Mouse (Mus musculus): ENCODE measurements around the gene Vat1l.
A peak's percentile ranks its signal among the peaks of the same experiment; 100 is the strongest.

Vat1l gene

GRCm38 (mm10) chr8:114300072-114300471 lies 94.7 kb downstream of the Vat1l start:
- DNase-seq: no peak

GRCm38 (mm10) chr8:114306296-114306695 lies 100.9 kb downstream of the Vat1l start:
- DNase-seq: no peak

DNA sequence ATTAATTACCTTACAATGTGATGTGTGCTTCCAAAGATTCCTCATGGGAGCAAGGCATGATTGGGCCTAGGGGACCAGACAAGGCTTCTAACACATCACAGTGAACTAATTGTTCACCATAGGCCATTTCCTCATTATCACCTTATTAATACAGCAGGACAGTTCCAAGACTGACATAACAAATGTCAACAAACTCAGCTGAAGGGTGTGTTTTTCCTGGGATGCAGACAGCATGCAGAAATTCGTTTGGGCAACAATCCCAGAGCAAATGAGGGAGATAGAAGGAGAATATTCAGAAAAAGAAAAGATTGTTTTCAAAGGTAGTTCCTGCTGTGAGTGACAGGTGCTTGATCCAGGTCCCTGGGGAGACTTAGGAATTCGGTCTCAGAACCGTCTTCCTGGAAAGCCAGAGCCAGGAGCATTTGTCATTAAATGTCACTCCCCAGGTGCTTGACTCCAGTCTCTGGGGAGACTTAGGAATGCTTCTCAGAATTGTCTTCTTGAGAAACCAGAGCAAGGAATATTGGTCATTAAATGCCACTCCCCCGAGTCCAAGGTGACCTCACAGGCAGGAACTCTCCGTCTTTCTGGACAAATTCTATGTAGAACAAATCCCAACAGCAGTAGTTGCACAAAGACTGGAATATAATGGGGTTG lies 109.4 kb downstream of the Vat1l start:
- DNase-seq: no peak

DNA sequence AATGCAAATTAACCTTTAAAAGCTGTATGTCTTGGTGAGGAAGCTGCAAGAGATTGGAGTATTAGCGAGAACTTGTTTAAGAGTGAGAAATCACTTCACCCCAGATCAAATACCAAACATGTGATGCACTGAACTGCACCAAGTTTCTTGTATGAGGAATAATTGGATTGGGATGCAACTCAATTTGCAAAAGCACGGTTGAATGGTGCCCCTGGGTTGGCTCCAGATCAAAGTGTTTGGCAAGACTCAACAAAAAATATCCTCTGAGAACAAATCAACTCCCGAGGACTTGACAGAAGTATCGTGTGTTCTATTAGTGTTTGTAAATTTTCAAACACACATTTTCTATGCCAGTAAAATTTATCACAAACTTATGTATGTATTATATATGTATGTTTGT lies 112.7 kb downstream of the Vat1l start:
- no peak for DNase-seq

GRCm38 (mm10) chr8:114322096-114322495 lies 116.7 kb downstream of the Vat1l start:
- no peak for DNase-seq

- no peak for DNase-seq
Measured at GRCm38 (mm10) chr8:114331928-114332327, 126.5 kb downstream of the Vat1l start.

DNA sequence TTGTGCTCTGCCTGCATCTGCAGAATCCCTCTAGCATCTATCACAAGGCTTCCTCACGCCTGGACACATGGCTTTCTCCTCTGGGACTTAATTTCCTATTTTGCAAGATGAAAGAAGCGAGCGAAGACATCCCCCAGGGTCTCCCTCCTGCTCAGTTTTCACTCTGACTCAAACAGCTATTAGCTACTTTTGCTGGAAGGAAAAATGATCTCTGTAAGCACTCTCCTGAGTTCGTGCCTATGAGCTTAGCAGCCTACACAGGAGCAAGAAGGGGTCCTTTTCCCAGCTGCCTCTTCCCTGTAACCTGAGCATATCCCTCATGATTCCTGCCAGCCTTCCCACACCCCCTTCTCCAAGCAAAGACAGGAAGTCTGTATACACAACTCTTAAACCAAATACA lies 127.5 kb downstream of the Vat1l start:
- no peak for DNase-seq

DNA sequence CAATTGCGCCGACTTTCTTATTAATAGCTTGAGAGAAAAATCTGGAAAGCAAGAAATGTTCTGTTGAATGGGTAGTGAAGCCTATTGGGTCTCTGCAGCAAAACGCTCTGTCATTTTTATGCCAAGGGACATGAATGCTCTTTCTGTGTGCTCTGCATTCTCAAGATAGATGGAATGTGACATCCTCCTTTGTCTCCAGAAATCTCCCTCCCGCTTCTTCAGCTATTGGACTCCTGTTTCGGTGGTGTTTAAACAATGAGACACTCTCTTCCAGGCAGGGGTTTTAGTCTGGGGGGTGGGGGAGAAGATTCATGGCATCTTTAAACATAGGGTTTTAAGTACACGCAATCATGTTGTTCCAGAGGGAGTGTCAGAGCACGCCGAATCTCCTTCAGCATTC lies 130.3 kb downstream of the Vat1l start:
- DNase-seq: no peak

DNA sequence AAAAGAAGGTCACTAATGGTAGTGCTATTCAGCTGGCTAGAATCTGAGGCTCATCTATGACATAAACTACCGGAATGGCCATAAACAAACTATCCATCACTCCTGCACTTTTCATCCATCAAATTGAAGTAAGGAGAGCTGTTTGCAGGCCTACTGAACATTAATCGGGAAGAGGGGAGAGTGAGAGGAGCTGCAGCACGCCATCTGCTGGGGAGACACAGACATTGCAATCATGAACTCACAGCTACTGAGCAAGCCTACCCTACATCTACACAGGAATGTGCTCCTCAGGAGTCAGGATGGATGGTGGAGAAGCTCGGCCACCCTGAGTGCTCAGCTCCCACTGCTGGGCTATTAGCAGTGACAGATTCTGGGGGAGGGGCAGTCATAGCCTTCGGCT lies 136.9 kb downstream of the Vat1l start:
- no peak for DNase-seq

DNA sequence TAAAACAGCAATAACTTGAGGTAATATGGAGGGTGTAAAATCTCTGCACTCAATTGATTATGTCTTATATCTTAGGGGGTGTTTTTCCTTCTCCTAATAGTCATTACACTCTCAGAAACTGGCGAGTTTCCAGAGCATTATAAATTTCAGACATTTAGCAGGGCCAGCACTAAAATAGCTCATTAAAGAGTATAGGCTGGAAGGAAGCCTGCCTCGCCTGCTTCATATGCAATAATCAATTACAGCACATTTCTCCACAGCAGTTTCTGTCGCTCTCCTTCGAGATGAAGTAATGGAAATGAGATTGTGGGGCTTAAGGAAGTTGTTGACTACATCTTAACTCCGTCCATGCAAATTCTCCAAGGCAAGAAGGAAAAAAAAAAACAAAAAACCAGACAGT lies 139.4 kb downstream of the Vat1l start:
- no peak for DNase-seq

- DNase-seq: no peak
Measured at GRCm38 (mm10) chr8:114346045-114346444, 140.6 kb downstream of the Vat1l start.

DNA sequence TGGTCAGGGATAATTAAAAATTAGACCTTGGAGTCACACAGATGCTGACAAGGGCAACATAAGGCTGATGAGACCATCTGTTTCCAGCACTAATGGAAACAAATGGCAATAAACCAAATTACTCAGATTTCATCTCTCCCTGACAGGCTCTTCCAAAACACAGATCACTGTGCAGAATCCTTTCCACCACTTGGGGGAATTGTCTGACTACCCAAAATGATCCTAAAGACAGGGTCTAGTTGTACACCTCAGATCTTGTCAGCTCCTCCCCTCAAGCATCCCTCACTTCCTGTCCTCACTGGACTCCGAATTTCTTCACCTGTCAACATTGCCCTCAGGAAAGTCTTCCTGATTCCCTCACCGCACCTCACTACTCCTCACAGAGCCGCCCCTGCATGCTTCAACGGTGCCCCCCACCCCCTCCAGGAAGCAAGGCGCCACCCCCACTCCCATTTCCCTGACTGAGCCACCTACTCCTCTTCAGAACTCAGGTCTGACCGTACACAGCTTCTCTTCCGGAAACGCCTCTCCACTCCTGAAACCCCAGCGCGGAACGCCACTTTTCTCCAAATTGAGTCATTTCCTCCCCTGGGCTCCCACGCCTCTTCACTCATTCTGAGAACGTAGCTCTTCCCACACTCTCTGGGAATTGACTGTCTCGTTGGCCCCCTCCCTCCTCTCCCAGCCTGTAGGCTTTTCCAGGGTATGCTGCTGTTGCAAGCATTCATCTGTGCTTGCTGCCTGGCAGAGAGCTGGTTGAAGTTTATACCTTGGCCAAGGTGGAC lies 146.4 kb downstream of the Vat1l start:
- DNase-seq: no peak

DNA sequence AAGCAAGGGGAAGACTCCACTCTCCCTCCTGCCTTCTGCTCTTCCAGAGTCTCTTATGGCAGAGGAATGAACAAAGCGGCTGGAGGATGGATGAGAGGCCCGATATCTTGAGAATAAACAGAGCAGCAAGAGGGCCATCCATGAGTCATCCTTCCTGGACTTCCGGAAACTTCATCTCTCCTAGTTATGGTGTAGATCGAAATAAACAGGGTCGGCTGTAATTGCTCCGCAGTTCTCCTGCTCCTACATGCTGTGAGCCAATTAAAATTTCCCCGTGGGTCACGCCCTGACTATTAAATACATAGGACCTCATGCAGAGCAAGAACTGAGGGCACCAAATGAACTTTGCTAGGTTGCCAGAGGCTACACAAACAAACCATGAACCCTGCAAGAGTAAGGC lies 155.1 kb downstream of the Vat1l start:
- DNase-seq: no peak

DNA sequence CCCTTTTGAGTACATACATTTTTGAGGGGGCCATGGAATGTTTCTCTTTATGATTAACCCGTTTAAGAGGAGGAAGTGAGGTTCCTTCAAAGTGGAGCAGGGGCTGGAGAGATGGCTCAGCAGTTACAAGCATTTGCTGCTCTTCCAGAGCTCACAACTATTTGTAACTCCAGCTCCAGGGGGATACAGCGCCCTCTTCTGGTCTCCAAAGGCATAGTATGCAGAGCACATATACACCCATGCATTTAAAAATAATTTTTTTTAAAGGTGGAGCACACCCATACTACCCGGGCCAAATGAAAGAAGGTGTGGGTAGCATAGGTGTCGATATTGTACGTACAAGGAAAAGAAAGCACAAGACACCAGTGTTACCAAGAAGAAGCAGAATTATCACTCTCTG lies 157.8 kb downstream of the Vat1l start:
- no peak for DNase-seq

- DNase-seq: no peak
Measured at GRCm38 (mm10) chr8:114363656-114364055, 158.2 kb downstream of the Vat1l start.

DNA sequence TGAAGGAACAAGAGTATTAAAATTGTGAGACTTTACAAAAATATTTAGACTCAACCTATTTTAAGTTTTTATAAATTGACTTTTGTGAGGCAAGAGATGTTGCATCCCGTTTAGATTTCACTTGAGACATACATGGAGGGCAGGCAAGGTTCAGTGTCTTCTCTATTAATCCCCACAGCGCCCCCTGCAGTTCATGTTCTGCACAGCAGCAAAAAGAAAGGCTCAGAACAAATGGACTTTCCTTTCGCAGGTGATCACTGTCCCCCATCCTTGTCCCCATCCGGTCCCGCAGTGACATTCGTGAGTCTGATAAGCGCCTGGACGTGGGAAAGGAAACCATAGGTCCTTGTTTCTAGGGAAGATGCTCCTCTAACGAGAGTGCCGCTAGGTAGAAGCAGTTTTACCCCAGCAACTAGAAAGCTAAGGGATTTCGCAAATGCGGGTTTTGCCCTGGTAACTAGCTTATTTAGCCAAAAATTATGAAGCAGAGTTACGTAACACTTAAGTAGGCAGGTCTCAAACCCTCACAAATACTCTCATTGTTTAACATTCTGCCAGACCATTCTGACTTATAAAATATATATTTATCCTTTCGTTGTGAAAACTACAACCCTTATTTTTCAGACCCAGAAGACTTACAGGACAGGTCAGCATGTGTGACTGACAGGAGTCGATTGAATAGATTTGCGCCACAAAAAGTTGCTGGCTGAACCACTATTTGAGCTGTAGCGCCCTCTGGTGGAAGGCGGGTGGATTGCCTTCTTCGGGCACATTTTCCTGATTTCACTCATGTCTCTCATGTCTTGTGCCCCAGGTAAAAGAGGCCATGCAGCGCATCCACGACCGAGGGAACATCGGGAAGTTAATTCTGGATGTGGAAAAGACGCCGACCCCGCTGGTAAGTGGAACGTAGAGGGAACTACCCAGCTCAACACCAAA lies 163.9 kb downstream of the Vat1l start:
- DNase-seq: peak; percentile 57 to 58

- no peak for DNase-seq
Measured at GRCm38 (mm10) chr8:114374390-114374789, 169.0 kb downstream of the Vat1l start.

GRCm38 (mm10) chr8:114384189-114384588 lies 178.8 kb downstream of the Vat1l start:
- DNase-seq: no peak

DNA sequence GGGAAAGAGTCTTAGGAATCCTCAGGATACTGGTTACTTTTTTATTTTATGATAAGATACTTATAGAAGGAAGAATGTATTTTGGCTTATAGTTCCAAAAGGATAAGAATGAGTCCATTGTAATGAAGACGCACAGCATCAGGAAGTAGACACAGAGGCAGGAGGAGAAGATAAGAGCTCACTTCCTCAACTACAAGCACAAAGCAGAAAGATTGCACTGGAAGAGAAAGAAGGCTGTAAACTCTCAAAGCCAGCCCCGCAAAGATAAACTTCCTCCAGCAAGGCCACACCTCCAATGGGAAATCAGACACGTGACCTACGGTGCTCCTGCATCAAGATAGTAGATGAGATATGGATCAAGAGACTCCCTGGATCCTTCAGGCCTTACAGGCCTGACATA lies 182.1 kb downstream of the Vat1l start:
- no peak for DNase-seq

DNA sequence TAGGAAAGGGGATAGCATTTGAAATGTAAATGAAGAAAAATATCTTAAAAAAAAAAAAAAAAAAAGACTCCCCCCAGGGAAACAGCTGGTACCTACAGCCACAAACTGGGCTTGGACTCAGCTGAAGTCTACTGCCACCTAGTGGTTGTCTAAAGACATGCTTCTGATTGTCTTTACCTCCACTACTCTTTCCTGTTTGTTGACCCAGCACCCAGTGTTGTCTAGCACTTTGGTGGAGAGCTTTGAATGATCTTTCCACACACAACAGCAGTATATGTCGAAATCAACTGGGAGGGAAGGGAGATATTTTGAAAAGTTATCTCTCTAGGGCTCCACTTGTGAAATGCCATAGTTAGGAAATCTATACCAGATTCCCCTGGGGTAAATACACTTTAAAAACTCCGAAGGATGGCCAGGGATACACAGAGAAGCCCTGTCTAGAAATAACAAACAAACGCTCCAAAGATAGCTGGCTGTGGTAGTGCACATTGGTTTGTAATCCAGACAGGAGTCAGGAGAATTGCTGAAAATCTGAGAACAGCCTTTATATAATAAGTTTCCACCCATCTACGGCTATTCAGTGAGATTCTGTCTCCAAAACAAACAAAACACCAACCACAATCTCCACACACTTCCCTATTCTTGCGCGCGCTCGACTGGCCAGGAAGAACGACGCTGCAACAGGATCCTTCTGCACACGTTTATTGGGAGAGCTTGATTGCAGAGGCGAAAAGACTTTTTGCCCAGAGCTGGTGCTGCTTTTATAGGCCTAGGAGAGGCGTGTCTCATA lies 185.2 kb downstream of the Vat1l start:
- peak in 1 of 2 experiments; percentile 4 for DNase-seq

- DNase-seq: no peak
Measured at GRCm38 (mm10) chr8:114398326-114398725, 192.9 kb downstream of the Vat1l start.

GRCm38 (mm10) chr8:114399273-114399672 lies 193.9 kb downstream of the Vat1l start:
- no peak for DNase-seq

DNA sequence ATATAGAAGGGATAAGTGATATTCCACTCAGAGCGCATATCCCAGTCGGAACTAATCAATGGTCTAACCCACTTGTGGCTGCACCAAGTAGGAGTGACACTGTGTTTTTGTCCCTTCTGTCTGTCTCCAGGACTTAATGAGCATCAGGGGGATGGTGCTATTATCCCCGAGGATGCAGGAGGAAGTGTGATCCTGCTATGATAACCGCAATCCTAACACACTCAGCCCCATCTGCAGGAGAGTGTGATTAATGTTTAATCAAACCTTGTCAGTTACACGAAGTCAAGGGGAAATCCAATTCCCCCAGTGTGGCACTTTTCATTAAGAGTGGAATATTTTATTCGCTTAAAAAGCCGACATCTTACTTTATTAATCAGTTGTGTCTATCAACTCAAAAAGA lies 196.3 kb downstream of the Vat1l start:
- no peak for DNase-seq

Measured in lung, adult 18-20 months (tissue).